Mouse (Mus musculus): ENCODE measurements around the gene Swap70.

- TF ChIP-seq CTCF (conservative IDR thresholded peaks at IDR 0.05; ENCODE audit: low read length) (no peak), NANOG (IDR thresholded peaks at IDR 0.05; ENCODE audit: borderline replicate concordance, low read length) (no peak)
Measured at GRCm38 (mm10) chr7:110325381-110326110, 104.0 kb downstream of the Swap70 start.
